Mouse (Mus musculus) heart, adult 2 months (tissue): Measurements from ENCODE around the gene Alpi. TPM values are rescaled to one million over a fixed set of nuclear protein-coding genes. Genes with fewer than 3 reads are reported as not detected.

Experiments used
- DNase-seq, 2 experiments: peaks; one replicate each; pipeline ENCODE4 v3.0.0; 2021
- H3K27ac ChIP-seq: fragments of 200-600 bp; 2 replicates; pipeline ENCODE4 v1.8.1; 2022
- H3K27me3 ChIP-seq: fragments of 200-500 bp; 2 replicates; pipeline ENCODE4 v1.6.1; 2012; ENCODE audit warnings: mild to moderate bottlenecking, low read length, inconsistent platforms, mixed read lengths; ENCODE audit not compliant: control insufficient read depth, insufficient read depth
- H3K36me3 ChIP-seq: fragments of 200-500 bp; 2 replicates; pipeline ENCODE4 v1.6.1; 2012; ENCODE audit warnings: low read length, inconsistent platforms; ENCODE audit not compliant: control insufficient read depth, insufficient read depth
- H3K4me1 ChIP-seq: fragments of 200-500 bp; 2 replicates; pipeline ENCODE4 v1.6.1; 2011; ENCODE audit warnings: low read length; ENCODE audit not compliant: control insufficient read depth, insufficient read depth
- H3K4me3 ChIP-seq: fragments of 200-600 bp; 2 replicates; pipeline ENCODE4 v1.8.1; 2022
- H3K79me2 ChIP-seq: fragments of 200-500 bp; replicated peaks from 2 replicates; pipeline ENCODE4 v1.6.1; 2012; ENCODE audit warnings: mild to moderate bottlenecking, inconsistent platforms, low read length, moderate library complexity, mixed read lengths; ENCODE audit not compliant: control insufficient read depth, insufficient read depth
- H3K9ac ChIP-seq: fragments of 200-500 bp; 2 replicates; pipeline ENCODE4 v1.6.1; 2012; ENCODE audit warnings: low read depth, mild to moderate bottlenecking, control low read depth, inconsistent platforms, low read length, mixed read lengths
- CTCF ChIP-seq: fragments of 200-600 bp; IDR thresholded peaks from 2 replicates; pipeline ENCODE4 v1.8.1; 2022; ENCODE audit warnings: antibody characterized with exemption, mild to moderate bottlenecking, moderate library complexity
- EP300 ChIP-seq: fragments of 200-500 bp; IDR thresholded peaks from 2 replicates; pipeline ENCODE4 v1.6.1; 2011; ENCODE audit warnings: low read depth, low read length, control low read depth; ENCODE audit not compliant: insufficient read depth
- POLR2A ChIP-seq: fragments of 200-500 bp; IDR thresholded peaks from 2 replicates; pipeline ENCODE4 v1.6.1; 2011; ENCODE audit warnings: mild to moderate bottlenecking, low read depth, low read length, control low read depth; ENCODE audit not compliant: insufficient read depth
- WGBS: fragments of 180-500 bp; shearing (Covaris S2); methylation state at CpG from one replicate; pipeline ENCODE4 v1.1.7; 2018; 5-methylcytosine and 5-hydroxymethylcytosine counted together
- intact Hi-C: fragments of 180-260 bp; cut with DNase I; formaldehyde crosslinking; loops from one replicate; pipeline ENCODE4 v1.15.1; 2025
- polyA plus RNA-seq: library from polyadenylated mRNA; depleted of rRNA; stranded (reverse); fragments of >200 nt; gene quantifications from 2 replicates; pipeline ENCODE4 v1.2.3, GENCODE M21; 2012; rRNA removed
- total RNA-seq, 2 experiments: library from RNA; stranded (reverse); gene quantifications; 2 replicates each; pipeline ENCODE4 v1.2.3; 2021

Gene Alpi
- total and polyA plus RNA-seq, 3 experiments: 0.06 TPM; not detected in 2

GRCm38 (mm10) chr1:87057075-87057474, 44.3 kb downstream of the Alpi start:
- intact Hi-C loops: no loop called here
- Histone ChIP-seq H3K4me1 (no peaks in the 10 kb centered on the region; the same call in 1 of the 2 replicates), H3K36me3 (no peaks in the 10 kb centered on the region), H3K27ac (no peak overlapping the region), H3K4me3 (no peak overlapping the region), H3K79me2 (no peaks in the 10 kb centered on the region), H3K9ac (no peak overlapping the region), H3K27me3 (no peaks in the 10 kb centered on the region)
- TF ChIP-seq EP300 (no peak), POLR2A (no peak), CTCF (no peak)
- WGBS: 66% methylated on average over 4 of the region's 4 CpGs
- no peak for DNase-seq

- no peak overlapping the region for H3K27ac ChIP-seq
- H3K9ac ChIP-seq: no peak overlapping the region
- intact Hi-C loops: no loop called here
- 79% methylated on average over 4 of the region's 4 CpGs for WGBS
- no peaks in the 10 kb centered on the region for H3K27me3 ChIP-seq
- no peak for DNase-seq
- H3K4me3 ChIP-seq: no peak overlapping the region
- no peaks in the 10 kb centered on the region for H3K79me2 ChIP-seq
- no peaks in the 10 kb centered on the region for H3K36me3 ChIP-seq
- TF ChIP-seq EP300: no peak
- TF ChIP-seq CTCF: no peak
- TF ChIP-seq POLR2A: no peak
- H3K4me1 ChIP-seq: no peaks in the 10 kb centered on the region; the same call in 1 of the 2 replicates
Observed at GRCm38 (mm10) chr1:87051369-87051768, 50.0 kb downstream of the Alpi start.

- H3K36me3 ChIP-seq: no peaks in the 10 kb centered on the region
- DNase-seq: no peak
- H3K4me1 ChIP-seq: no peaks in the 10 kb centered on the region; the same call in 1 of the 2 replicates
- H3K9ac ChIP-seq: no peak overlapping the region
- no peak for TF ChIP-seq CTCF
- TF ChIP-seq EP300: no peak
- TF ChIP-seq POLR2A: no peak
- H3K27ac ChIP-seq: no peak overlapping the region
- WGBS: 100% methylated on average over 1 of the region's 1 CpGs
- no peaks in the 10 kb centered on the region for H3K27me3 ChIP-seq
- H3K4me3 ChIP-seq: no peak overlapping the region
- intact Hi-C loops: no loop called here
- no peaks in the 10 kb centered on the region for H3K79me2 ChIP-seq
Observed at GRCm38 (mm10) chr1:87050700-87051099, 50.7 kb downstream of the Alpi start.

- Histone ChIP-seq H3K27ac (no peak overlapping the region), H3K4me1 (no peaks in the 10 kb centered on the region; the same call in 1 of the 2 replicates), H3K36me3 (no peaks in the 10 kb centered on the region), H3K79me2 (no peaks in the 10 kb centered on the region), H3K27me3 (no peaks in the 10 kb centered on the region), H3K4me3 (no peak overlapping the region), H3K9ac (no peak overlapping the region)
- intact Hi-C loops: no loop called here
- 87% methylated on average over 3 of the region's 3 CpGs for WGBS
- TF ChIP-seq POLR2A (no peak), EP300 (no peak), CTCF (no peak)
- DNase-seq: no peak
Observed at GRCm38 (mm10) chr1:87050072-87050471, 51.3 kb downstream of the Alpi start.

Other genes starting within 250 kb of the Alpi start
- gene Alppl2, start 11.7 kb downstream of the Alpi start, total RNA-seq: not detected
- gene Alppl2, start 11.7 kb downstream of the Alpi start, polyA plus RNA-seq: not detected in 2 replicates
- not detected for gene Akp3, start 23.4 kb upstream of the Alpi start, total RNA-seq
- gene Akp3, start 23.4 kb upstream of the Alpi start, polyA plus RNA-seq: 0.06 TPM in 1 of 2 replicates, not detected in the other
- gene Ecel1, start 54.9 kb upstream of the Alpi start, total RNA-seq: not detected
- gene Ecel1, start 54.9 kb upstream of the Alpi start, polyA plus RNA-seq: 0.09 and 0.31 TPM in 2 replicates
- gene Prss56, start 81.7 kb upstream of the Alpi start, total RNA-seq: not detected
- gene Prss56, start 81.7 kb upstream of the Alpi start, polyA plus RNA-seq: not detected in 2 replicates
- gene Chrnd, start 89.0 kb upstream of the Alpi start, total RNA-seq: not detected
- gene Chrnd, start 89.0 kb upstream of the Alpi start, polyA plus RNA-seq: not detected in 2 replicates
- gene Chrng, start 103.1 kb upstream of the Alpi start, total RNA-seq: not detected
- not detected in 2 replicates for gene Chrng, start 103.1 kb upstream of the Alpi start, polyA plus RNA-seq
- gene Eif4e2, start 112.3 kb upstream of the Alpi start, total RNA-seq: 10 to 100 TPM; 44.1 to 47.2 TPM
- 25.8 and 37.2 TPM in 2 replicates for gene Eif4e2, start 112.3 kb upstream of the Alpi start, polyA plus RNA-seq
- gene Efhd1, start 162.8 kb upstream of the Alpi start, total RNA-seq: 1 to 10 TPM; 3.1 to 5.1 TPM
- gene Efhd1, start 162.8 kb upstream of the Alpi start, polyA plus RNA-seq: 6.6 and 12.3 TPM in 2 replicates
- gene Gigyf2, start 225.4 kb upstream of the Alpi start, total RNA-seq: 10 to 100 TPM; 47.4 to 47.7 TPM
- gene Gigyf2, start 225.4 kb upstream of the Alpi start, polyA plus RNA-seq: 19.3 and 33.5 TPM in 2 replicates